Mouse (Mus musculus) heart, adult 9 months (tissue): ENCODE data around the gene Zfp609.
A peak's percentile ranks its signal among the peaks of the same experiment; 100 is the strongest.
"Not testable (repeated sequence)": the region's sequence is repeated elsewhere in the genome, so short reads cannot be mapped to it uniquely, and the experiment has no call there.

Experiments
- DNase-seq, 2 experiments: peaks; one replicate each; pipeline ENCODE4 v3.0.0; 2022; ENCODE audit warnings: low spot score in 2 of 2

The Zfp609 gene

DNA sequence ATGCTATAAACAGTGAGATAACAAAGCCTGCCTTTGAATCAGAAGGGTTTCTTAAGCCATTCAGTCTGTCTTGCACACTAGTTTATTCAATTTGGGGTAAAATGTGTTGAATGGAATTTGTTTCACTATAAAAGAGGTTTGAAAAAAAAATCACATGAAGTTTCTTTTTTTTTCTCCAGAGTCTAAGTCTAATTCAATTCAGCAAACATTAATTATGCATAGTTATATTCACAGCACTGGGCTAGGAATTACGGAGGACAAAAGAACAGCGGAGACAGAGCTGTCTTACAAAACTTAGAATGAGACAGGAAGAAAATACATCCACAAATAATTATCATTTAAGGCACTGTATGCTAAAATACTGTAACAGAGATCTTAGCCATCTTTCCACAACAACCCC is 9.0 kb downstream of the Zfp609 start:
- DNase-seq: no peak

- DNase-seq: peak in 1 of 2 experiments; percentile 12
These were observed 14.5 kb downstream of the Zfp609 start for GRCm38 (mm10) chr9:65812841-65813240.

- no peak for DNase-seq
These were observed 15.6 kb downstream of the Zfp609 start for GRCm38 (mm10) chr9:65811784-65812183.

- no peak for DNase-seq
These were observed 19.5 kb downstream of the Zfp609 start for GRCm38 (mm10) chr9:65807818-65808217.

DNA sequence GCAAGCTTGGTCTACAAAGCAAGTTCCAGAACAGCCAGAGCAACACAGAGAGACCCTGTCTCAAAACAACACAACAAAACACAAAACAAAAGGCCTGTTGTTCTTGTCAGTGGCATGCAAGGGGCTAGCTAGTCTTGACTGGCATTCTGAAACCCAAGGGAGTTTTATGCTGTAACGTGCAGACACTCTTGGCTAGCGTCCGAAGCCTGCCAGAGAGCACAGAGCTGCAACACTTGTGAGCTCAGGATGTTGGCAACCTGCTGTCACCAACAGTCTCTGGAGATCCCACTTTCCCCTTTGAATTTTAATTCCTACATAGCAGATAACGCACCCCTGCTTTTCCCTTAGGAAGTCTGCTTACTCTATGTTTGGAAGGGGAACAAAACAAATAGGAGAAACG is 20.1 kb downstream of the Zfp609 start:
- DNase-seq: peak in 1 of 2 experiments; percentile 28

GRCm38 (mm10) chr9:65799770-65800169 is 27.6 kb downstream of the Zfp609 start:
- DNase-seq: no peak

DNA sequence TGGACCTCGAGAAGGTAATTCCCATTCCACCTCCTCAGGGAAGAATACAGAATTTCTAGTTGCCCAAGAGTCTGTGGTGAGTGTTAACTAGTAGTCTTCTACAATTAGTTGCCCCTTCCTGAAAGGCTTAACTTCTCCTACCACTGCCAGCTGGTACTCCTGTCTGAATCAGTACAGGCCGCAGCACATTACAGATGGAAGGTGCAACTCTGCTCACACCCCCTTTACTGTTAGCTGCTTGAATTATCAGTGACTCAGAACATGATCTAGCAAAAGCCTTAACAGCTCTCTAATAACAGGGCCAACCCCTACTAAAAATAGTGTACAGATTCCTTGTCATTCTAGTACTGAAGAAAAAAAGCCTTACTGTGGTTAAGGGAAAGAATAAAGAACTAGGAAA is 31.7 kb downstream of the Zfp609 start:
- no peak for DNase-seq

- no peak for DNase-seq
These were observed 33.1 kb downstream of the Zfp609 start for GRCm38 (mm10) chr9:65794313-65794712.

- DNase-seq: no peak
These were observed 33.9 kb downstream of the Zfp609 start for GRCm38 (mm10) chr9:65793506-65793905.

GRCm38 (mm10) chr9:65793086-65793485 is 34.3 kb downstream of the Zfp609 start:
- DNase-seq: no peak

DNA sequence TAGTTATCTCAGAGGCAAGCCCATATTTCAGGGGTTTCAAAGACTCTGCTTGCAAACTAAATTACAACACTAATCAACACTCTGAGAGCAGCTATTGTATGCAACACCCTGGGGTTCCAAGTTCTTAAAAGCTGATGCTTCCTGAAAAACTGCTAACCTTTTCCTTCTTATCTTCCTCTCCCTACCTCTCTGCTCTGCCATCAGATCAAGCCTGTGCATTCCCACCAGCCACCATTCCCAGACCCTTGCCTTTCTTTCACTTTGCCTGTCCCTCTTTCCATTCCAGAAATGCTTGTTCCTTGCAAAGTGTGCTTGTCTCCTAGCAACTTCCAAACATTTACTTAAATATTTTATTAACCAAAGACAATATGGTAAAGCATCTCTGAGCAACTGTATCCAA is 35.5 kb downstream of the Zfp609 start:
- DNase-seq: no peak

DNA sequence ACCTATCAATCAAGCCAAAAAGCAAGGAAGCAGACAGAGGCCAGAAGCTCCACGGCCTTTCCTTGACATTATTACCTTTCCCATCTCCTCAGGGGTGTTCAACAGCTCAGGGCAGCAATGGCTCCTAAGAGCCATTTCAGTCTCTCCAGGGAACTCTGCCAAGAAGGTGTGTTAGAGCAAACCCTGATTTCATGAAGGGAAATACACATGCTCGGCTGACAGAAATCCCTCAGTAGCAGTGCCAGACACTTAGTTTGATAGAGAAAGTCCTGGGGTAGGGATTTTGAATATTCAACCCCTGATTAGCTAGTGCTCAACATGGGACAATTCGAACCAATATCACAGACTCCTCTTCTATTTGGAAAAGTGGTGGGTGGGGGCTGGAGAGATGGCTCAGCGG is 36.3 kb downstream of the Zfp609 start:
- no peak for DNase-seq

GRCm38 (mm10) chr9:65789788-65790187 is 37.6 kb downstream of the Zfp609 start:
- no peak for DNase-seq

- DNase-seq: no peak
These were observed 38.8 kb downstream of the Zfp609 start for GRCm38 (mm10) chr9:65788556-65788955.

DNA sequence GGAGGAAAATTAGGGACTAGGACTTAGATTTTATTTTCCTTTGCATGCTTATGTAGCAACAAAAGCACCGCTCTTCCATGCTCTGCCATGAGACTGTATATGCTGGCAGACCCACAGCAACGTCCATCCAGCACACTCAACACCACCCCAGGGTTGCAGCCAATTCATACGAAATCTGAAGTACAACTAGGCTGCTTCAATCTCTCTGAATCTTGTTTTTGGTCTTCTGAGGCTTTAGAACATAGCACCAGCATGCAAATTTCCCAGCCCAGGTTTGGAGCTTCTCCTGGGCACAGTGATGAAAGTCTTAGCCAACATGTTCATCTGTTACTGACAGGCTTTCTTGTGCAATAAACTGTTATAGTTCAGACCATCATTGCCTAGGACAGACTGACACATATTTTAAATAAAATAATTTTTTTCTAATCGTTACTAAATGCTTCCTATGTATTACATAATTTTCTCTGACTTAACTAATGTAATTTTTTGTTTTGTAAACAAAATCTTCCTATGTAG is 39.5 kb downstream of the Zfp609 start:
- no peak for DNase-seq

DNA sequence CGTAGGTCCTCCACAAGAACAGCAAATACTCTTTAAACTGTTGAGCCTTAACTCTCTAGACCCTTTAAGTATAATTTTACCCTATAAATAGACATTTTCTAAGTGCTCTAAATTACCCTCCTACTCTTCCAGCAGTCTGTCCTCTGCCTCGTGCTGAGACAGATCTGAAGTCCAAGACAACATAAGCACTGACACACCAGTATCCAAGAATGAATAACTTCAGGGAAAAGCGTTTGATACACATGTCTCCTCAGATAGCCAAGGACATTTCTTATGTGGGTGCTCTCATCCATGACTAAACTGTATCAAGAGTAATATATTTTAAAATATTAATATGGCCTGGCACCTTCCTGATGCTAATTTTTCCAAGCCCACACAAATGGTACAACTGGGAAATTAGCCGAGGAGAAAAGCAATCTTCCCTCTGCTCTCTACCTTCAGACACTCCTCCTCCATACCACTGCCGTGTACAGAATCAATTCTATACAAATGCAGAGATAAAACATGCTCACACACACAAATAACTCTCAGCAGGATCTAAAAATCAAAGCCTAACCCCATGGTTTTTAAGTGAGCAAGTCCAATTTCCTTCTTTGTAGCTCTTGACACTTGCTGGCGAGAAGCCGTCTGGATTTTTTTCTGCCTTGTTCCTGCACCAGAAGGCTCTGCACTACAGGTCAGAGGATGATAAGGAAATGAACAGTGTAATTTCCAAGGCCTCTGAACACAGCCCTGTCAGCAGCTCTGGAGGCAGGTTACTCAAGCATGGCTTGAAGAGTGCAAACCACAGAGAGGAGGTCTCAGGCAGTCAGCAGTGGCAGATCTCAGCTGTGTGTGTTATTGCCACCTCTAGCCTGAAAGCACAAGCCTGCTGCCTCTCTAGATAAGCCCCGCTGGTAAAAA is 40.2 kb downstream of the Zfp609 start:
- DNase-seq: peak; percentile 25 to 37

- no peak for DNase-seq
These were observed 41.5 kb downstream of the Zfp609 start for GRCm38 (mm10) chr9:65785772-65786368.

DNA sequence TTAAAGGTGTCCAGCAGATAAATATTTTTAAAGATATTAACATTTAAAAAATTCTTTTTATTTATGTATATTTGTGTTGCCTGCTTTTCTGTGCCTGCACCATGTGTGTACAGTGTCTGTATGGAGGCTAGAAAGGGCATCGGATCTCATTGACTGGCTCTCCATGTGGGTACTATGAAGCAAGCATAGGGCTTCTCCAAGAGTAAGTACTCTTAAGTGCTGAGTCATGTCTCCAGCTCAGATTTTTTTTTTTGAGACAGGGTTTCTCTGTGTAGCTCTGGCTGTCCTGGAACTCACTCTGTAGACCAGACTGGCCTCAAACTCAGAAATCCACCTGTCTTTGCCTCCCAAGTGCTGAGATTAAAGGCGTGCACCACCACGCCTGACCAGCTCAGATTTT is 47.7 kb downstream of the Zfp609 start:
- DNase-seq: not testable (repeated sequence)

GRCm38 (mm10) chr9:65776874-65777432 is 50.4 kb downstream of the Zfp609 start:
- no peak for DNase-seq

- DNase-seq: no peak
These were observed 51.1 kb downstream of the Zfp609 start for GRCm38 (mm10) chr9:65776137-65776872.

- no peak for DNase-seq
These were observed 53.6 kb downstream of the Zfp609 start for GRCm38 (mm10) chr9:65773783-65774182.
